Mouse (Mus musculus): ENCODE measurements around the gene Nadk2. TPM values are rescaled to one million over a fixed set of nuclear protein-coding genes. Genes with fewer than 3 reads are reported as not detected.

Gene Nadk2
- polyA plus RNA-seq, 1 experiment from 2014 or later: 28.4 TPM

- no peak for ATAC-seq (ENCODE audit: low read depth)
Measured at GRCm38 (mm10) chr15:9089136-9089720, 18.2 kb downstream of the Nadk2 start.

DNA sequence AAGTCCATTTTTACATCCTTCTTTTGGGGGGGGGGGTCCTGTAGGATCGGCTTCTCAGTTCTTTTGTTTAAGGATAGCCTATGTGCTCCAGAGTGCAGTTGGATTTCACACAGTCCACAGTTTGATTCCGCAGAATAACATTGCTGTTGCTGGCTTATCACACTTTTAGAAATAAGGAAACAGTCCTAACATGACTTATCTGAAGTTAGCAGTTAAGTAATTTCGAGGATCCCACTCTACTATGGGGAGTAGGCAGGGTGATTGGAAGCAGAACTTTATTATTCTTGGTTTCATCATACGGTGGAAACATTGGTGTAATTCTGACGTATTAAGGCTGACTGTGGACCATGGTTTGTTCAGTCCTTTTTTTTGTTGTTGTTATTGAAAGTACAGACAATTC is 19.6 kb downstream of the Nadk2 start:
- H3K4me3 ChIP-seq: no peak overlapping the region
- peaks cover 63% of the 10 kb centered on the region for H3K36me3 ChIP-seq
- H3K9me3 ChIP-seq: no peaks in the 10 kb centered on the region
- ATAC-seq (ENCODE audit: low read depth): no peak
- H3K27me3 ChIP-seq: no peaks in the 10 kb centered on the region
- no peak overlapping the region for H3K27ac ChIP-seq (replicated peaks)
- 97% methylated on average over 5 of the region's 5 CpGs for WGBS
- peaks cover 7% of the 10 kb centered on the region for H3K4me1 ChIP-seq (replicated peaks)
- no peak overlapping the region for H3K4me2 ChIP-seq
- no peak overlapping the region for H3K9ac ChIP-seq

More at GRCm38 (mm10) chr15:9089136-9089720, 18.2 kb downstream of the Nadk2 start:
- no peaks in the 10 kb centered on the region for H3K27me3 ChIP-seq
- H3K9me3 ChIP-seq: no peaks in the 10 kb centered on the region
- H3K4me2 ChIP-seq: no peak overlapping the region
- 8% methylated on average over 2 of the region's 2 CpGs for WGBS
- no peak overlapping the region for H3K9ac ChIP-seq
- no peak overlapping the region for H3K4me3 ChIP-seq
- peaks cover 3% of the 10 kb centered on the region for H3K4me1 ChIP-seq (replicated peaks)
- peaks cover 62% of the 10 kb centered on the region for H3K36me3 ChIP-seq
- no peak overlapping the region for H3K27ac ChIP-seq (replicated peaks)

- 0 out of 2 replicates have a peak, but pooled peaks have one; percentile 5 for ATAC-seq (ENCODE audit: low read depth)
- Histone ChIP-seq H3K4me3 (no peak overlapping the region), H3K9me3 (no peaks in the 10 kb centered on the region), H3K4me2 (peak overlapping the region; percentile 35), H3K9ac (no peak overlapping the region), H3K27me3 (no peaks in the 10 kb centered on the region), H3K36me3 (peaks cover 45% of the 10 kb centered on the region), H3K4me1 (replicated peaks) (peaks cover 7% of the 10 kb centered on the region), H3K27ac (replicated peaks) (no peak overlapping the region)
- WGBS: 77% methylated on average over 11 of the region's 11 CpGs
Measured at GRCm38 (mm10) chr15:9093598-9094365, 22.7 kb downstream of the Nadk2 start.

- H3K4me2 ChIP-seq: peak overlapping the region; percentile 35
- no peak overlapping the region for H3K27ac ChIP-seq (replicated peaks)
- ATAC-seq (ENCODE audit: low read depth): peak; percentile 89
- 20% methylated on average over 13 of the region's 13 CpGs for WGBS
- no peak overlapping the region for H3K4me3 ChIP-seq
- peaks cover 7% of the 10 kb centered on the region for H3K4me1 ChIP-seq (replicated peaks)
- 0 out of 2 replicates have a peak overlapping the region, but pooled peaks have one; percentile 2 for H3K9ac ChIP-seq
- no peaks in the 10 kb centered on the region for H3K27me3 ChIP-seq
- H3K36me3 ChIP-seq: peaks cover 45% of the 10 kb centered on the region
- H3K9me3 ChIP-seq: no peaks in the 10 kb centered on the region
Measured at GRCm38 (mm10) chr15:9094366-9094750, 23.3 kb downstream of the Nadk2 start.

DNA sequence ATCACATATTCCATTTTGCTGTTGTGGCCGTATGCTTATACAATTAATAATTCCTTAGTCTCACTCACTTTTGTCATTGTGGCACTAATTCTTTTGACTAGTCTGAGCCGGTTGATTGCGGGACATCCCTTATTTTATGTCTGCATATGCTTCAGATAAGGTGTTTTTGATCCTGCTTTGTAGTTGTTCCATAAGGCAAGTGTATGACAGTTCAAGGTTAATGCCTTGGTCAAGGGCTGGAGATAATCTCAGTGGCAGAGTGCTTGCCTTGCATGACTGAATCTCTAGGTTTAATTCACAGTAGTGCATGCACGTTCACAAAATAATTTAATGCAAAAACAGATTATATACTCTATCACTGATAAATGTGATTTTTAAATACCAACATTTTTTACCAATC is 25.8 kb downstream of the Nadk2 start:
- no peaks in the 10 kb centered on the region for H3K27me3 ChIP-seq
- ATAC-seq (ENCODE audit: low read depth): no peak
- no peak overlapping the region for H3K4me3 ChIP-seq
- H3K27ac ChIP-seq (replicated peaks): no peak overlapping the region
- peaks cover 54% of the 10 kb centered on the region for H3K36me3 ChIP-seq
- no peaks in the 10 kb centered on the region for H3K9me3 ChIP-seq
- no peak overlapping the region for H3K4me2 ChIP-seq
- no peak overlapping the region for H3K9ac ChIP-seq
- peaks cover 11% of the 10 kb centered on the region for H3K4me1 ChIP-seq (replicated peaks)
- 92% methylated on average over 4 of the region's 4 CpGs for WGBS

- ATAC-seq (ENCODE audit: low read depth): peak; percentile 36; the same call in 1 of the 2 replicates
- Histone ChIP-seq H3K9me3 (no peaks in the 10 kb centered on the region), H3K4me1 (replicated peaks) (0 out of 2 replicates have a peak, but pooled peaks cover 4% of the 10 kb centered on the region), H3K4me3 (no peak overlapping the region), H3K27me3 (no peaks in the 10 kb centered on the region), H3K4me2 (no peak overlapping the region), H3K36me3 (peaks cover 65% of the 10 kb centered on the region), H3K9ac (no peak overlapping the region), H3K27ac (replicated peaks) (0 out of 2 replicates have a peak overlapping the region, but pooled peaks have one; percentile 2)
- WGBS: 83% methylated on average over 10 of the region's 10 CpGs
Measured at GRCm38 (mm10) chr15:9100446-9101077, 29.5 kb downstream of the Nadk2 start.

DNA sequence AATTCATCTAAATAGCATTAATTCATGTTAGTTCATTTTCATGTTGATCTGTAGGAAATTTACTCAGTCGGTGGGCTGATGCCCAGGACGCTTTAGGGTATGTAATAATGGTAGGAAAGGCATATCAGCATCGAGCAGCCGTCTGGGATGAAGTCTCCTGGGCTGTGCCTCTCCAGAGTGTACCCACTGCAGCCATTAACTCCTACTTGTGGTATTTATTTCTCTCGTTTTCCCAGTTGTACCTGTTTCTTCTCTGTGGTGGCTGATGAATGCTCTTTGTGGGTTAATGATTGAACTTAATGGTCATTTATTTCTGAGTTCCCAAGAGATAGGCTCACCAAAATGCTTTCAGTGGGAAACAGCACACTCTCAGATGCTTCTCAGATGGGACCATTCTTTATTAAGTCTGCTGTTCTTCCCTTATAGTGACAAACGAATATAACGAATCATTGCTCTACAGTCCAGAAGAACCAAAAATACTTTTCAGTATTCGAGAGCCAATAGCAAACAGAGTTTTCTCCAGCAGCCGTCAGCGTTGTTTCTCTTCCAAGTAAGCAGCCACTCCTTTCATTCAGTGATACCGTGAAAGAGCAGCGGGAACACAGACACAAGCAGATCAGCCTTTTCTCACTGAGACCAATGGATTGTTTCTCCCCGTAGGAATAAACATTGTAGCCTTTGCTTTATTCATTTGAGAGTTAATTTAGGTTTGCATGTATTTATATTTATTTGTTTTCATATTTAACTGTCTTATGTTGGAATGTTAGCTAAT is 35.4 kb downstream of the Nadk2 start:
- H3K36me3 ChIP-seq: peaks cover 58% of the 10 kb centered on the region
- no peak for ATAC-seq (ENCODE audit: low read depth)
- no peaks in the 10 kb centered on the region for H3K9me3 ChIP-seq
- H3K4me3 ChIP-seq: no peak overlapping the region
- 72% methylated on average over 13 of the region's 13 CpGs for WGBS
- no peaks in the 10 kb centered on the region for H3K27me3 ChIP-seq
- no peak overlapping the region for H3K4me2 ChIP-seq
- H3K4me1 ChIP-seq (replicated peaks): no peaks in the 10 kb centered on the region
- no peak overlapping the region for H3K9ac ChIP-seq
- H3K27ac ChIP-seq (replicated peaks): no peak overlapping the region

GRCm38 (mm10) chr15:9110526-9111347 is 39.7 kb downstream of the Nadk2 start:
- Histone ChIP-seq H3K27me3 (no peaks in the 10 kb centered on the region), H3K9me3 (no peaks in the 10 kb centered on the region), H3K27ac (replicated peaks) (no peak overlapping the region), H3K9ac (no peak overlapping the region), H3K4me1 (replicated peaks) (no peaks in the 10 kb centered on the region), H3K4me2 (no peak overlapping the region), H3K4me3 (no peak overlapping the region), H3K36me3 (peaks cover 60% of the 10 kb centered on the region)
- ATAC-seq (ENCODE audit: low read depth): no peak
- WGBS: 84% methylated on average over 6 of the region's 6 CpGs

DNA sequence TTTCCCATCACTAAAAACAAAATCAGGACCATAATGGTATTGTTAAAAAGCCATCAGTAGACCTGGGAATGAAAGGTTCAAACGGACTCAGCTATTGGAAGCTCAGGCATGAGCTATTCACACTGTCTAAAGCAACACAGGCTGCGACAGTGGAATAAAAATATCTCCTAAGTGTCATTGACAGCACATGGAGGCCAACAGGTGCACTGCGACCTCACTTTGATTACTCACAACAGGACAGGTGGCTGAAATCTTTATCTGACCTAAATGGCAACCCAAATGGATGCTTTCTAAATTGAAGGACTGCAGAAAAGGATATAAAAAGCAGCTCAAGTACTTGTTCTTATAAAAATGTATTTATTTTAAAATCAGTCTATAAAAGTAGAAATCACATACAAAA is 40.6 kb downstream of the Nadk2 start:
- WGBS: 81% methylated on average over 3 of the region's 3 CpGs
- ATAC-seq (ENCODE audit: low read depth): no peak

GRCm38 (mm10) chr15:9113556-9113955 is 42.5 kb downstream of the Nadk2 start:
- Histone ChIP-seq H3K9me3 (no peaks in the 10 kb centered on the region), H3K4me1 (replicated peaks) (no peaks in the 10 kb centered on the region), H3K36me3 (peaks cover 66% of the 10 kb centered on the region), H3K4me3 (no peak overlapping the region), H3K27ac (replicated peaks) (no peak overlapping the region), H3K27me3 (no peaks in the 10 kb centered on the region), H3K9ac (no peak overlapping the region), H3K4me2 (no peak overlapping the region)
- no peak for ATAC-seq (ENCODE audit: low read depth)
- 87% methylated on average over 9 of the region's 9 CpGs for WGBS

More for the DNA sequence above, 40.6 kb downstream of the Nadk2 start:
- no peaks in the 10 kb centered on the region for H3K4me1 ChIP-seq (replicated peaks)
- no peak overlapping the region for H3K9ac ChIP-seq
- H3K36me3 ChIP-seq: peaks cover 61% of the 10 kb centered on the region
- H3K27me3 ChIP-seq: no peaks in the 10 kb centered on the region
- H3K27ac ChIP-seq (replicated peaks): no peak overlapping the region
- H3K4me3 ChIP-seq: no peak overlapping the region
- no peak overlapping the region for H3K4me2 ChIP-seq
- H3K9me3 ChIP-seq: no peaks in the 10 kb centered on the region

DNA sequence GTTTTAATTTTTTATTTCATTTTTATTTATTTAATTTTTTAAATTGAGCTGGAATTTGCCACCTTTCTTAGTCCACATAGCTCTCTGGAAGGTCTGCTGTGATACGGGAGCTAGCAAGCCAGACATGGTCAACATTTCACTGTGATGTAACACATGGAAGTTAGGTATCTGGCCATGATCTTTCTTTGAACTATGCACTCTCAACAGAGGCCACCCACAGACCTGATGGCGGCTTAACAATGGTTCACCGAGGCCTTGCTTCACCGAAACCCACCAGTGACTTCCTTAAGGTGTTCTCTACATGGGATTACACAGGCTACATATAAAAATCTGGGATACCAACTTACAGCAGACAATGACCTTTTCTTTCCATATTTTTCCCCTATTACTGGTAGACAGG is 43.1 kb downstream of the Nadk2 start:
- Histone ChIP-seq H3K27me3 (no peaks in the 10 kb centered on the region), H3K36me3 (peaks cover 70% of the 10 kb centered on the region), H3K4me2 (no peak overlapping the region), H3K4me3 (no peak overlapping the region), H3K9me3 (no peaks in the 10 kb centered on the region), H3K27ac (replicated peaks) (no peak overlapping the region), H3K9ac (no peak overlapping the region), H3K4me1 (replicated peaks) (no peaks in the 10 kb centered on the region)
- WGBS: 90% methylated on average over 4 of the region's 4 CpGs
- no peak for ATAC-seq (ENCODE audit: low read depth)
